ENCODE assay signal across 9 mouse cellular contexts in genomic region chr9:104306734-104307133, GRCm38 (mm10). TPM values are rescaled to one million over a fixed set of nuclear protein-coding genes. Genes with fewer than 3 reads are reported as not detected.
A peak's percentile ranks its signal among the peaks of the same experiment; 100 is the strongest.
DNase-seq lines count a peak whose midpoint lies in the region; ATAC-seq lines count a peak whose summit lies in the region.
"Had no signal": no experiment of that assay in that cellular context is flagged by ENCODE, and none has a peak within 500 bp of the region (broad histone marks: within the 10 kb centered on the region; RNA-seq: fewer than 3 reads in every experiment).

No protein-coding gene starts in this region.

- H3K27me3 ChIP-seq in hindbrain, embryonic 14.5 days (ENCODE audit: control insufficient read depth, insufficient read depth, low read length): no peaks in the 10 kb centered on the region
- H3K27me3 ChIP-seq in hindbrain, embryonic 16.5 days (replicated peaks; ENCODE audit: control insufficient read depth, insufficient read depth, low read length): no peaks in the 10 kb centered on the region
- H3K27me3 ChIP-seq in embryonic facial prominence, embryonic 10.5 days (replicated peaks; ENCODE audit: low read depth, poor library complexity, severe bottlenecking): no peaks in the 10 kb centered on the region
- H3K27me3 ChIP-seq: embryonic facial prominence, embryonic 13.5 days had no signal

- no peak overlapping the region for H3K4me2 ChIP-seq in hindbrain, embryonic 14.5 days (replicated peaks)
- H3K4me2 ChIP-seq in hindbrain, embryonic 16.5 days (ENCODE audit: low read length): no peak overlapping the region
- H3K4me2 ChIP-seq: embryonic facial prominence, embryonic 13.5 days had no signal

- H3K27ac ChIP-seq in hindbrain, embryonic 14.5 days: no peak overlapping the region
- no peak overlapping the region for H3K27ac ChIP-seq in hindbrain, embryonic 16.5 days (ENCODE audit: low read depth, low read length)
- H3K27ac ChIP-seq in embryonic facial prominence, embryonic 10.5 days (replicated peaks): no peak overlapping the region
- H3K27ac ChIP-seq: embryonic facial prominence, embryonic 13.5 days had no signal

- H3K9ac ChIP-seq in hindbrain, embryonic 14.5 days: no peak overlapping the region
- H3K9ac ChIP-seq in hindbrain, embryonic 16.5 days (ENCODE audit: low read depth, low read length): no peak overlapping the region
- H3K9ac ChIP-seq: embryonic facial prominence, embryonic 13.5 days had no signal

- H3K4me1 ChIP-seq in hindbrain, embryonic 14.5 days (replicated peaks; ENCODE audit: control insufficient read depth, insufficient read depth, low read length): no peaks in the 10 kb centered on the region
- no peaks in the 10 kb centered on the region for H3K4me1 ChIP-seq in hindbrain, embryonic 16.5 days (ENCODE audit: control insufficient read depth, insufficient read depth, low read depth, low read length)
- no peaks in the 10 kb centered on the region for H3K4me1 ChIP-seq in embryonic facial prominence, embryonic 10.5 days
- H3K4me1 ChIP-seq: embryonic facial prominence, embryonic 13.5 days had no signal

- DNase-seq in hindbrain, embryonic 14.5 days (ENCODE audit: low spot score): peak; percentile 89
- peak; percentile 82 for DNase-seq in adrenal gland, postnatal 10 days
- peak; percentile 80 for DNase-seq in embryonic facial prominence, embryonic 10.5 days (ENCODE audit: low spot score)
- DNase-seq in left cerebral cortex, postnatal 25 days (ENCODE audit: low spot score in 2 of 2): peak; percentile 78 to 86
- DNase-seq in ovary, postnatal 10 days (ENCODE audit: low spot score): peak; percentile 27
- DNase-seq in thymus, postnatal 0 days (ENCODE audit: low spot score): peak; percentile 78

- 14% methylated on average over 6 of the region's 6 CpGs for WGBS in hindbrain, embryonic 14.5 days
- WGBS in hindbrain, embryonic 16.5 days: 12% methylated on average over 6 of the region's 6 CpGs
- 16% methylated on average over 6 of the region's 6 CpGs for WGBS in embryonic facial prominence, embryonic 10.5 days

- no peak overlapping the region for H3K4me3 ChIP-seq in hindbrain, embryonic 14.5 days (replicated peaks; ENCODE audit: low read length)
- no peak overlapping the region for H3K4me3 ChIP-seq in hindbrain, embryonic 16.5 days (ENCODE audit: low read length)
- H3K4me3 ChIP-seq in embryonic facial prominence, embryonic 10.5 days: no peak overlapping the region
- H3K4me3 ChIP-seq: embryonic facial prominence, embryonic 13.5 days had no signal

- H3K9me3 ChIP-seq in hindbrain, embryonic 14.5 days (ENCODE audit: control insufficient read depth, low read length): no peaks in the 10 kb centered on the region
- H3K9me3 ChIP-seq in hindbrain, embryonic 16.5 days (ENCODE audit: control insufficient read depth, low read length): no peaks in the 10 kb centered on the region
- no peaks in the 10 kb centered on the region for H3K9me3 ChIP-seq in embryonic facial prominence, embryonic 10.5 days
- H3K9me3 ChIP-seq: embryonic facial prominence, embryonic 13.5 days had no signal

- ATAC-seq in hindbrain, embryonic 14.5 days (ENCODE audit: low FRiP score): no peak
- no peak for ATAC-seq in hindbrain, embryonic 16.5 days
- ATAC-seq in hematopoietic stem cell, adult 5-6 weeks (replicated peaks in 1 of 2; ENCODE audit: insufficient read depth in 1 of 2, low FRiP score in 2 of 2, low TSS enrichment in 1 of 2, low read depth in 1 of 2, poor library complexity in 2 of 2, severe bottlenecking in 2 of 2): peak; percentile 78 to 83

- intact Hi-C loops in left cerebral cortex, postnatal 25 days (cut with DNase I): loop anchor here (1.0 to 10.0 kb wide), 3 partner anchors 28 to 232 kb away; no protein-coding TSS in a partner anchor

- no peaks in the 10 kb centered on the region for H3K36me3 ChIP-seq in hindbrain, embryonic 14.5 days (replicated peaks; ENCODE audit: control insufficient read depth, insufficient read depth)
- no peaks in the 10 kb centered on the region for H3K36me3 ChIP-seq in hindbrain, embryonic 16.5 days (ENCODE audit: control insufficient read depth, insufficient read depth, low read length)
- no peaks in the 10 kb centered on the region for H3K36me3 ChIP-seq in embryonic facial prominence, embryonic 10.5 days (replicated peaks)
- H3K36me3 ChIP-seq: embryonic facial prominence, embryonic 13.5 days had no signal

RNA-seq across cellular contexts. Expression of gene Acpp, which starts 30.8 kb away (rescaled TPM):
- polyA plus RNA-seq in hindbrain, embryonic 14.5 days (2014; fragmentation: Nextera tagmentation; extraction: Ambion mirVana): 0.23 and 0.39 TPM in 2 replicates
- polyA plus RNA-seq in hindbrain, embryonic 16.5 days (2015; fragmentation: Nextera tagmentation; extraction: Ambion mirVana): 0.30 and 0.39 TPM in 2 replicates
- 1 to 10 TPM in 1 of 2 experiments, under 1 TPM in 1; 0.96 to 1.6 TPM for total RNA-seq in adrenal gland, postnatal 10 days (2021)
- 0.53 and 0.97 TPM in 2 replicates for polyA plus RNA-seq in embryonic facial prominence, embryonic 10.5 days (2016; fragmentation: Nextera tagmentation; extraction: Ambion mirVana)
- 4.5 and 5.4 TPM in 2 replicates for total RNA-seq in hematopoietic stem cell, adult 5-6 weeks (2017)
- under 1 TPM; 0.14 to 0.16 TPM for total RNA-seq in left cerebral cortex, postnatal 25 days (2021)
- 5.7 and 6.3 TPM in 2 replicates for polyA plus RNA-seq in thymus, postnatal 0 days (2015; fragmentation: Nextera tagmentation; extraction: Ambion mirVana)

RNA-seq across cellular contexts. Expression of gene Dnajc13, which starts 44.0 kb away (rescaled TPM):
- 25.3 and 25.5 TPM in 2 replicates for polyA plus RNA-seq in hindbrain, embryonic 14.5 days (2014; fragmentation: Nextera tagmentation; extraction: Ambion mirVana)
- 17.8 TPM in 2 replicates for polyA plus RNA-seq in hindbrain, embryonic 16.5 days (2015; fragmentation: Nextera tagmentation; extraction: Ambion mirVana)
- 10 to 100 TPM; 40.5 to 58.5 TPM for total RNA-seq in adrenal gland, postnatal 10 days (2021)
- polyA plus RNA-seq in embryonic facial prominence, embryonic 10.5 days (2016; fragmentation: Nextera tagmentation; extraction: Ambion mirVana): 19.1 and 19.3 TPM in 2 replicates
- total RNA-seq in hematopoietic stem cell, adult 5-6 weeks (2017): 37.9 and 50.4 TPM in 2 replicates
- total RNA-seq in left cerebral cortex, postnatal 25 days (2021): 10 to 100 TPM; 64.2 to 68.5 TPM
- polyA plus RNA-seq in thymus, postnatal 0 days (2015; fragmentation: Nextera tagmentation; extraction: Ambion mirVana): 37.9 and 39.7 TPM in 2 replicates

Comparison
In these comparisons a context has a peak if more than half of its experiments do, and no peak if none do; other contexts are left out.
1. ATAC-seq: peak in hematopoietic stem cell, adult 5-6 weeks (2 of 2); none in hindbrain, embryonic 14.5 days (single experiment) and hindbrain, embryonic 16.5 days (single experiment).
2. DNase-seq: peak in every context shown above with its lines; median percentile 89 in hindbrain, embryonic 14.5 days; 82 in adrenal gland, postnatal 10 days; 82 in left cerebral cortex, postnatal 25 days; 80 in embryonic facial prominence, embryonic 10.5 days; 78 in thymus, postnatal 0 days; 27 in ovary, postnatal 10 days.